In genomic region chr17:56682880-56683279, GRCm38 (mm10) we compare ENCODE assay signal across 17 mouse cellular contexts. TPM values are rescaled to one million over a fixed set of nuclear protein-coding genes. Genes with fewer than 3 reads are reported as not detected.
DNase-seq lines count a peak whose midpoint lies in the region; ATAC-seq and TF ChIP-seq lines count a peak whose summit lies in the region.
"Had no signal": no experiment of that assay in that cellular context is flagged by ENCODE, and none has a peak within 500 bp of the region (broad histone marks: within the 10 kb centered on the region; RNA-seq: fewer than 3 reads in every experiment).

No protein-coding gene starts in this region.

- no peak for TF ChIP-seq EP300 in stomach, postnatal 0 days (optimal IDR thresholded peaks at IDR 0.05)

- WGBS in heart, embryonic 12.5 days, result 12% methylated on average over 3 of the region's 3 CpGs
- WGBS in stomach, embryonic 15.5 days, result 48% methylated on average over 3 of the region's 3 CpGs
- WGBS in stomach, postnatal 0 days, result 33% methylated on average over 3 of the region's 3 CpGs
- 43% methylated on average over 3 of the region's 3 CpGs for WGBS in liver, embryonic 11.5 days

- H3K9me3 ChIP-seq in heart, embryonic 12.5 days (replicated peaks), result no peaks in the 10 kb centered on the region
- H3K9me3 ChIP-seq in stomach, embryonic 15.5 days, result no peaks in the 10 kb centered on the region
- no peaks in the 10 kb centered on the region for H3K9me3 ChIP-seq in stomach, postnatal 0 days (ENCODE audit: control insufficient read depth, low read length)
- H3K9me3 ChIP-seq in liver, embryonic 11.5 days (ENCODE audit: control insufficient read depth, low read length), result no peaks in the 10 kb centered on the region
- H3K9me3 ChIP-seq: embryonic facial prominence, embryonic 15.5 days; hindbrain, embryonic 15.5 days had no signal

- H3K4me3 ChIP-seq in heart, embryonic 12.5 days, result no peak overlapping the region
- no peak overlapping the region for H3K4me3 ChIP-seq in stomach, embryonic 15.5 days (replicated peaks)
- no peak overlapping the region for H3K4me3 ChIP-seq in stomach, postnatal 0 days (ENCODE audit: low read depth, low read length)
- H3K4me3 ChIP-seq in liver, embryonic 11.5 days (ENCODE audit: low read depth, low read length), result peak overlapping the region; percentile 2; the same call in 1 of the 2 replicates
- H3K4me3 ChIP-seq in myocyte, result no peak overlapping the region
- H3K4me3 ChIP-seq: embryonic facial prominence, embryonic 15.5 days; hindbrain, embryonic 15.5 days had no signal

- no peak for TF ChIP-seq POLR2A in myocyte (IDR thresholded peaks at IDR 0.05; ENCODE audit: insufficient read length, low read depth)

- H3K4me2 ChIP-seq in heart, embryonic 12.5 days, result no peak overlapping the region
- no peak overlapping the region for H3K4me2 ChIP-seq in stomach, embryonic 15.5 days
- H3K4me2 ChIP-seq in stomach, postnatal 0 days (replicated peaks; ENCODE audit: low read depth), result no peak overlapping the region
- 0 out of 2 replicates have a peak overlapping the region, but pooled peaks have one; percentile 5 for H3K4me2 ChIP-seq in liver, embryonic 11.5 days
- H3K4me2 ChIP-seq in myocyte (ENCODE audit: low read depth), result no peak overlapping the region
- H3K4me2 ChIP-seq: embryonic facial prominence, embryonic 15.5 days; hindbrain, embryonic 15.5 days had no signal

- peaks cover 81% of the 10 kb centered on the region for H3K36me3 ChIP-seq in heart, embryonic 12.5 days
- H3K36me3 ChIP-seq in stomach, embryonic 15.5 days, result peaks cover 33% of the 10 kb centered on the region
- H3K36me3 ChIP-seq in stomach, postnatal 0 days (ENCODE audit: control insufficient read depth, insufficient read depth, low read length), result peaks cover 12% of the 10 kb centered on the region; the same call in 1 of the 2 replicates
- peaks cover 36% of the 10 kb centered on the region for H3K36me3 ChIP-seq in liver, embryonic 11.5 days (ENCODE audit: control insufficient read depth, insufficient read depth, low read length)
- H3K36me3 ChIP-seq in myocyte (ENCODE audit: control insufficient read depth, insufficient read depth), result peaks cover 11% of the 10 kb centered on the region

- H3K27ac ChIP-seq in heart, embryonic 12.5 days (ENCODE audit: poor library complexity, severe bottlenecking), result 0 out of 2 replicates have a peak overlapping the region, but pooled peaks have one; percentile 12
- H3K27ac ChIP-seq in stomach, embryonic 15.5 days, result no peak overlapping the region
- no peak overlapping the region for H3K27ac ChIP-seq in stomach, postnatal 0 days (replicated peaks)
- H3K27ac ChIP-seq in liver, embryonic 11.5 days (ENCODE audit: low read depth, low read length), result peak overlapping the region; percentile 21; the same call in 1 of the 2 replicates
- H3K27ac ChIP-seq: embryonic facial prominence, embryonic 15.5 days; hindbrain, embryonic 15.5 days had no signal

- peaks cover 58% of the 10 kb centered on the region for H3K4me1 ChIP-seq in heart, embryonic 12.5 days (replicated peaks)
- peaks cover 14% of the 10 kb centered on the region for H3K4me1 ChIP-seq in stomach, embryonic 15.5 days
- no peaks in the 10 kb centered on the region for H3K4me1 ChIP-seq in stomach, postnatal 0 days (replicated peaks; ENCODE audit: control insufficient read depth, insufficient read depth)
- H3K4me1 ChIP-seq in liver, embryonic 11.5 days (replicated peaks; ENCODE audit: control insufficient read depth, insufficient read depth, low read length), result peaks cover 35% of the 10 kb centered on the region

- H3K9ac ChIP-seq in heart, embryonic 12.5 days, result 0 out of 2 replicates have a peak overlapping the region, but pooled peaks have one; percentile 16
- H3K9ac ChIP-seq in stomach, embryonic 15.5 days, result no peak overlapping the region
- H3K9ac ChIP-seq in stomach, postnatal 0 days (ENCODE audit: low read length), result no peak overlapping the region
- H3K9ac ChIP-seq in liver, embryonic 11.5 days (ENCODE audit: low read depth, low read length), result 0 out of 2 replicates have a peak overlapping the region, but pooled peaks have one; percentile 30
- H3K9ac ChIP-seq: embryonic facial prominence, embryonic 15.5 days; hindbrain, embryonic 15.5 days had no signal

- no peak for TF ChIP-seq CTCF in stomach, postnatal 0 days (IDR thresholded peaks at IDR 0.05; ENCODE audit: low read depth)

- no peak for ATAC-seq in heart, embryonic 12.5 days (ENCODE audit: insufficient number of reproducible peaks, low FRiP score)
- peak; percentile 48; the same call in 1 of the 2 replicates for ATAC-seq in stomach, embryonic 15.5 days (ENCODE audit: insufficient read depth, low FRiP score, low read depth)
- no peak for ATAC-seq in stomach, postnatal 0 days (ENCODE audit: low FRiP score, low TSS enrichment)
- ATAC-seq in liver, embryonic 11.5 days (replicated peaks; ENCODE audit: low FRiP score), result peak; percentile 70
- ATAC-seq: forebrain, embryonic 14.5 days had no signal

- no peaks in the 10 kb centered on the region for H3K27me3 ChIP-seq in heart, embryonic 12.5 days (replicated peaks)
- H3K27me3 ChIP-seq in stomach, embryonic 15.5 days (replicated peaks), result no peaks in the 10 kb centered on the region
- H3K27me3 ChIP-seq in stomach, postnatal 0 days (ENCODE audit: control insufficient read depth, insufficient read depth, low read length), result no peaks in the 10 kb centered on the region
- H3K27me3 ChIP-seq in liver, embryonic 11.5 days (replicated peaks; ENCODE audit: control insufficient read depth, insufficient read depth, low read length), result no peaks in the 10 kb centered on the region
- H3K27me3 ChIP-seq in myocyte (ENCODE audit: control insufficient read depth, insufficient read depth, insufficient read length), result no peaks in the 10 kb centered on the region
- H3K27me3 ChIP-seq: embryonic facial prominence, embryonic 15.5 days; hindbrain, embryonic 15.5 days had no signal

- H3K79me2 ChIP-seq in myocyte (ENCODE audit: control insufficient read depth, insufficient read depth), result peaks cover 84% of the 10 kb centered on the region

- DNase-seq in heart, adult 18-20 months, result no peak
- no peak for DNase-seq in stomach, postnatal 0 days (ENCODE audit: low spot score)
- DNase-seq in liver, embryonic 11.5 days (ENCODE audit: low spot score), result no peak
- no peak for DNase-seq in layer of hippocampus, postnatal 10 days (ENCODE audit: low spot score in 2 of 2)
- no peak for DNase-seq in adrenal gland, postnatal 14 days
- DNase-seq: adrenal gland, adult 2 months; B cell, adult 2 months; cerebellum, adult 8-10 months; lung, adult 2 months; thymus, postnatal 4 days had no signal

- H3ac ChIP-seq in myocyte (ENCODE audit: control insufficient read depth, insufficient read length), result no peak overlapping the region

RNA-seq across cellular contexts. Expression of gene Ranbp3, which starts 9.8 kb away (rescaled TPM):
- 63.2 and 64.5 TPM in 2 replicates for polyA plus RNA-seq in heart, embryonic 12.5 days (2016; fragmentation: Nextera tagmentation; extraction: Ambion mirVana)
- 10 to 100 TPM; 33.8 to 35.7 TPM for total RNA-seq in heart, adult 18-20 months (2021)
- 75.9 and 81.6 TPM in 2 replicates for polyA plus RNA-seq in stomach, embryonic 15.5 days (2015; fragmentation: Nextera tagmentation; extraction: Ambion mirVana)
- 34.5 and 35.4 TPM in 2 replicates for polyA plus RNA-seq in stomach, postnatal 0 days (2015; fragmentation: Nextera tagmentation; extraction: Ambion mirVana)
- 94.3 and 105 TPM in 2 replicates for polyA plus RNA-seq in liver, embryonic 11.5 days (2014; fragmentation: Nextera tagmentation; extraction: Ambion mirVana)
- 70.0 TPM for polyA plus RNA-seq in myocyte (2012; fragmentation: generic; extraction: Trizol)
- total RNA-seq in layer of hippocampus, postnatal 10 days (2021), result 10 to 100 TPM; 84.9 to 91.7 TPM
- total RNA-seq in adrenal gland, postnatal 14 days (2021), result 59.4 and 63.8 TPM in 2 replicates

RNA-seq across cellular contexts. Expression of gene Ndufa11, which starts 34.7 kb away (rescaled TPM):
- polyA plus RNA-seq in heart, embryonic 12.5 days (2016; fragmentation: Nextera tagmentation; extraction: Ambion mirVana), result 638 and 663 TPM in 2 replicates
- total RNA-seq in heart, adult 18-20 months (2021), result 100 to 1,000 TPM; 844 to 954 TPM
- polyA plus RNA-seq in stomach, embryonic 15.5 days (2015; fragmentation: Nextera tagmentation; extraction: Ambion mirVana), result 437 and 463 TPM in 2 replicates
- 584 and 595 TPM in 2 replicates for polyA plus RNA-seq in stomach, postnatal 0 days (2015; fragmentation: Nextera tagmentation; extraction: Ambion mirVana)
- polyA plus RNA-seq in liver, embryonic 11.5 days (2014; fragmentation: Nextera tagmentation; extraction: Ambion mirVana), result 343 and 358 TPM in 2 replicates
- polyA plus RNA-seq in myocyte (2012; fragmentation: generic; extraction: Trizol), result 469 TPM
- total RNA-seq in layer of hippocampus, postnatal 10 days (2021), result 100 to 1,000 TPM; 262 to 265 TPM
- 382 and 386 TPM in 2 replicates for total RNA-seq in adrenal gland, postnatal 14 days (2021)

RNA-seq across cellular contexts. Expression of gene Vmac, which starts 34.9 kb away (rescaled TPM):
- polyA plus RNA-seq in heart, embryonic 12.5 days (2016; fragmentation: Nextera tagmentation; extraction: Ambion mirVana), result 12.1 and 12.9 TPM in 2 replicates
- 1 to 10 TPM; 3.3 to 4.5 TPM for total RNA-seq in heart, adult 18-20 months (2021)
- polyA plus RNA-seq in stomach, embryonic 15.5 days (2015; fragmentation: Nextera tagmentation; extraction: Ambion mirVana), result 16.9 and 21.5 TPM in 2 replicates
- 19.0 and 22.8 TPM in 2 replicates for polyA plus RNA-seq in stomach, postnatal 0 days (2015; fragmentation: Nextera tagmentation; extraction: Ambion mirVana)
- 9.1 and 10.7 TPM in 2 replicates for polyA plus RNA-seq in liver, embryonic 11.5 days (2014; fragmentation: Nextera tagmentation; extraction: Ambion mirVana)
- 6.5 TPM for polyA plus RNA-seq in myocyte (2012; fragmentation: generic; extraction: Trizol)
- total RNA-seq in layer of hippocampus, postnatal 10 days (2021), result 10 to 100 TPM in 1 of 2 experiments, 1 to 10 TPM in 1; 9.7 to 12.5 TPM
- total RNA-seq in adrenal gland, postnatal 14 days (2021), result 22.3 and 23.9 TPM in 2 replicates

RNA-seq across cellular contexts. Expression of gene Catsperd, which starts 54.9 kb away (rescaled TPM):
- polyA plus RNA-seq in heart, embryonic 12.5 days (2016; fragmentation: Nextera tagmentation; extraction: Ambion mirVana), result 0.28 and 0.42 TPM in 2 replicates
- total RNA-seq in heart, adult 18-20 months (2021), result under 1 TPM in 1 of 2 experiments, not detected in 1; 0.10 TPM
- 0.30 and 0.48 TPM in 2 replicates for polyA plus RNA-seq in stomach, embryonic 15.5 days (2015; fragmentation: Nextera tagmentation; extraction: Ambion mirVana)
- 0.10 and 0.18 TPM in 2 replicates for polyA plus RNA-seq in stomach, postnatal 0 days (2015; fragmentation: Nextera tagmentation; extraction: Ambion mirVana)
- polyA plus RNA-seq in liver, embryonic 11.5 days (2014; fragmentation: Nextera tagmentation; extraction: Ambion mirVana), result 0.64 and 0.68 TPM in 2 replicates
- 0.16 TPM for polyA plus RNA-seq in myocyte (2012; fragmentation: generic; extraction: Trizol)
- total RNA-seq in layer of hippocampus, postnatal 10 days (2021), result 1 to 10 TPM in 1 of 2 experiments, under 1 TPM in 1; 0.87 to 1.3 TPM
- 1.8 and 2.0 TPM in 2 replicates for total RNA-seq in adrenal gland, postnatal 14 days (2021)
- total RNA-seq: neutrophil, adult 5-6 weeks had no signal

RNA-seq across cellular contexts. Expression of gene Lonp1, which starts 56.2 kb away (rescaled TPM):
- polyA plus RNA-seq in heart, embryonic 12.5 days (2016; fragmentation: Nextera tagmentation; extraction: Ambion mirVana), result 66.2 and 67.3 TPM in 2 replicates
- total RNA-seq in heart, adult 18-20 months (2021), result 100 to 1,000 TPM; 125 to 130 TPM
- polyA plus RNA-seq in stomach, embryonic 15.5 days (2015; fragmentation: Nextera tagmentation; extraction: Ambion mirVana), result 59.1 and 59.2 TPM in 2 replicates
- 25.8 and 27.5 TPM in 2 replicates for polyA plus RNA-seq in stomach, postnatal 0 days (2015; fragmentation: Nextera tagmentation; extraction: Ambion mirVana)
- 87.9 and 92.4 TPM in 2 replicates for polyA plus RNA-seq in liver, embryonic 11.5 days (2014; fragmentation: Nextera tagmentation; extraction: Ambion mirVana)
- 278 TPM for polyA plus RNA-seq in myocyte (2012; fragmentation: generic; extraction: Trizol)
- total RNA-seq in layer of hippocampus, postnatal 10 days (2021), result 10 to 100 TPM; 63.8 to 71.7 TPM
- total RNA-seq in adrenal gland, postnatal 14 days (2021), result 332 and 338 TPM in 2 replicates

Comparison
In these comparisons a context has a peak if more than half of its experiments do, and no peak if none do; other contexts are left out.
1. ATAC-seq: peak in stomach, embryonic 15.5 days (single experiment) and liver, embryonic 11.5 days (single experiment); none in heart, embryonic 12.5 days (single experiment) and stomach, postnatal 0 days (single experiment).
2. H3K27ac ChIP-seq: peak in heart, embryonic 12.5 days (single experiment) and liver, embryonic 11.5 days (single experiment); none in stomach, embryonic 15.5 days (single experiment) and stomach, postnatal 0 days (single experiment).
3. H3K9ac ChIP-seq: peak in heart, embryonic 12.5 days (single experiment) and liver, embryonic 11.5 days (single experiment); none in stomach, embryonic 15.5 days (single experiment) and stomach, postnatal 0 days (single experiment).